Mouse (Mus musculus) spleen, adult 2 months (tissue): ENCODE measurements around the gene Fam173a. TPM values are rescaled to one million over a fixed set of nuclear protein-coding genes. Genes with fewer than 3 reads are reported as not detected.

Experiments used
- DNase-seq, 2 experiments: peaks; one replicate each; pipeline versions ENCODE4 v3.0.0 to v3.0.0-alpha.2; 2012 to 2021; ENCODE audit warnings: low spot score in 2 of 2, low read depth in 1 of 2
- H3K27ac ChIP-seq: fragments of 200-500 bp; 2 replicates; pipeline ENCODE4 v1.5.1; 2012; ENCODE audit warnings: low read length, inconsistent platforms; ENCODE audit not compliant: insufficient read depth
- H3K27me3 ChIP-seq: fragments of 200-500 bp; 2 replicates; pipeline ENCODE4 v1.6.1; 2012; ENCODE audit warnings: mild to moderate bottlenecking, moderate library complexity, low read length, inconsistent platforms; ENCODE audit not compliant: control insufficient read depth, insufficient read depth
- H3K36me3 ChIP-seq: fragments of 200-500 bp; 2 replicates; pipeline ENCODE4 v1.6.1; 2012; ENCODE audit warnings: mild to moderate bottlenecking, low read length, inconsistent platforms; ENCODE audit not compliant: control insufficient read depth, insufficient read depth
- H3K4me1 ChIP-seq: fragments of 200-500 bp; 2 replicates; pipeline ENCODE4 v1.6.1; 2011; ENCODE audit warnings: inconsistent platforms; ENCODE audit not compliant: control insufficient read depth, insufficient read depth, insufficient read length
- H3K4me3 ChIP-seq: fragments of 200-500 bp; 2 replicates; pipeline ENCODE4 v1.5.1; 2011; ENCODE audit warnings: mild to moderate bottlenecking, inconsistent platforms; ENCODE audit not compliant: insufficient read depth, insufficient read length; ENCODE audit errors: extremely low read depth
- CTCF ChIP-seq: fragments of 200-500 bp; IDR thresholded peaks from 2 replicates; pipeline ENCODE4 v1.5.1; 2011; ENCODE audit warnings: mild to moderate bottlenecking, inconsistent platforms; ENCODE audit not compliant: insufficient read depth, insufficient read length, insufficient replicate concordance; ENCODE audit errors: extremely low read depth
- POLR2A ChIP-seq: fragments of 200-500 bp; IDR thresholded peaks from 2 replicates; pipeline ENCODE4 v1.6.1; 2011; ENCODE audit warnings: low read depth, low read length, inconsistent platforms
- WGBS: fragments of 180-500 bp; shearing (Covaris S2); methylation state at CpG from one replicate; pipeline ENCODE4 v1.1.7; 2018; 5-methylcytosine and 5-hydroxymethylcytosine counted together
- polyA plus RNA-seq: library from polyadenylated mRNA; depleted of rRNA; stranded (reverse); fragments of >200 nt; gene quantifications from 2 replicates; pipeline ENCODE4 v1.2.3, GENCODE M21; 2012

Fam173a gene
- polyA plus RNA-seq, 1 experiment, result 96.7 TPM

DNA sequence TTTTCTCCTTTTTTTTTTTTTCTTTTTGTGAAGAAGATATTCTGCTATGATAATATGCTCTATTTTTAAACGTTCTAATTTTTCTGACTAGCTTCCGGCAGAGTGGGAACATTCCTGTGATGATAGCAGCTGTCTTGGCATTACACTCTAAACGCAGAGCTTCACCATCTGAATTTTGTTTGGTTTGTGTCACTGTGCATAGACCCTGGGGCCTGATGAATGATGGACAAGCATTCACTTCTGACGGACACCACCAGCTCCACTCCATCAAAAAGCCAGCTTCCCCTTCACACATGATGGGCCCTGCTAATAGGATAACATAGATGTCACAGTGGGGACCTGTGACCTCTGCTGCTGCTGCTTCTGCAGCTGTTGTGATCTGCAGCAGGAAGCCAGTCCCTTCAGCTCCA, 31.1 kb downstream of the Fam173a start:
- Histone ChIP-seq H3K4me3 (no peak overlapping the region), H3K4me1 (peaks cover 2% of the 10 kb centered on the region; the same call in 1 of the 2 replicates), H3K36me3 (no peaks in the 10 kb centered on the region), H3K27ac (peak overlapping the region; percentile 22), H3K27me3 (no peaks in the 10 kb centered on the region)
- 57% methylated on average over 4 of the region's 4 CpGs for WGBS
- DNase-seq, result no peak
- TF ChIP-seq POLR2A (no peak), CTCF (no peak)

DNA sequence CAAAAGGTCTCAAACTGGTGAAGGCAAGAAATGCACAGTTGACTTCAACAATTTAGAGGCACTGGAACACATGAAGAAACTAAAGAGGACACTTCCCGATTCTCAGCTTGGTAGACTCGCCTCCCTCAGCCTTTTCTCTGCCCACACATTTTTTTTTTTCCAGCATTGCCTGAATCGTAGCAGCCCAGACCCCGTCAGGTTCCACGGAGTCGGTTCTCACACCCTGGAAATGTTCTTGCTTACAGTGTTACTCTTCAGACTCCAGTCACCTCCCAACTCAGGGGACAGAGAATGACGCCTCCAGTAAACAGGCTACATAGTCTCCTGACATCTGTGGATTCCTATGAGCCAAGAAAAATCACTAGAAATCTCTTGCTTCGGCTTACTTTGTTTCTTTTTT, 32.6 kb downstream of the Fam173a start:
- TF ChIP-seq CTCF (no peak), POLR2A (no peak)
- no peaks in the 10 kb centered on the region for H3K36me3 ChIP-seq
- DNase-seq, result no peak
- H3K27ac ChIP-seq, result no peak overlapping the region
- H3K27me3 ChIP-seq, result no peaks in the 10 kb centered on the region
- no peak overlapping the region for H3K4me3 ChIP-seq
- WGBS, result 74% methylated on average over 8 of the region's 8 CpGs
- H3K4me1 ChIP-seq, result peaks cover 2% of the 10 kb centered on the region; the same call in 1 of the 2 replicates

DNA sequence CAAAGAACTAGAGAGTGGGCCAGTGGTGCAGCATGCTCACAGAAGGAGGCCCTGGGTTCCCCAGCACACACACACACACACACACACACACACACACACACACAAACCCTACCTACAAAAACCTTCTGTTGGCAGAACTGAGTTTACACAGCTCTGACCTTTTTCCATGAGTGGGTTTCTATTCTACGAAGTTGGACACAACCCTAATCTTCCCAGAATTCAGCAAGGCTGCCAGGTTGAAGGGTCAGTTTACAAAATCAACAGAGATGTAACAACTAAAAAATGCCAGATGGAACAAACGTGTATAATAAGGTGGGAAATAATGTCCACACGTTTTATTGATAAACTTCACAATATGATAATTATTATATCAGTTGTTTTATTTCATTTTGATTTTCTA, 35.0 kb downstream of the Fam173a start:
- H3K4me3 ChIP-seq, result no peak overlapping the region
- 78% methylated on average over 3 of the region's 3 CpGs for WGBS
- no peaks in the 10 kb centered on the region for H3K27me3 ChIP-seq
- TF ChIP-seq CTCF, result no peak
- TF ChIP-seq POLR2A, result no peak
- H3K27ac ChIP-seq, result no peak overlapping the region
- no peak for DNase-seq
- peaks cover 2% of the 10 kb centered on the region; the same call in 1 of the 2 replicates for H3K4me1 ChIP-seq
- H3K36me3 ChIP-seq, result no peaks in the 10 kb centered on the region

- 79% methylated on average over 9 of the region's 9 CpGs for WGBS
- no peak overlapping the region for H3K4me3 ChIP-seq
- no peak for DNase-seq
- H3K4me1 ChIP-seq, result peaks cover 2% of the 10 kb centered on the region; the same call in 1 of the 2 replicates
- H3K27ac ChIP-seq, result no peak overlapping the region
- no peak for TF ChIP-seq CTCF
- TF ChIP-seq POLR2A, result no peak
- H3K27me3 ChIP-seq, result no peaks in the 10 kb centered on the region
- H3K36me3 ChIP-seq, result no peaks in the 10 kb centered on the region
Measured at GRCm38 (mm10) chr17:25756378-25757242, 36.1 kb downstream of the Fam173a start.

DNA sequence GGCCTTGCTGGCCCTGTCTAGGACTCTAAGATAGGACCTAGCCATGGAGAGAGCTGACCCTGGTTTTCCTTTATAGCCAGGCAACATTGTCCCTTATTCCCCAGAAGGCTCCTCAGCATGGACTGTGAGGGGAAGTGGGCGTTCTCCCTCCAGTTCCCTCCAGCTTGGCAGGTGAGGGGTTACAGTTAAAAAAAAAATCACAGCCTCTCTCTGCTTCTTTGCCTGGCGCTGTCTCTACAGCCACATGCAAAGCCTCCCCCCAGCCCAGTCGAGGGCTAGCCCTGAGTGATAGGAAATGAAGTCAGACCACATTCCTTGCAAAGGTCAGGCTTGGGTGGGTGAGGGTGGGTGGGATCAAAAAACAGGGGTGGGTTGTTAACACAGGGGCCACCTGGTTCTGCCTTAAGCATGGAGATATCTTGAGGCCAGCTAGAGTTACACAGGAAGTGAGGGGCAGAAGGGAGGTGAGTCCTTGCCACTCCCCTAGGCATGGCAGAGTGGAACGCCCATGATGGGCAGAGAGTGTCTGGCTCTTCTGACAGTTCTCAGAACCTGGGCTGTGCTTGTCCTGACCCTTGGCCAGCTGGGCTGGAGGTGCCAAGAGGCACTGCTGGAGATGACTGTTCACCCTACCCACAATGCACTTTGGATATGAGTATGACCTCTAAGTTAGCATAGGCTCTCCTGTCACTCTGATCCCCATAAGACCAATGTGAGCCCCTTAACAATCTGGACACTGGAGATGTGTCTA, 36.9 kb downstream of the Fam173a start:
- Histone ChIP-seq H3K36me3 (no peaks in the 10 kb centered on the region), H3K4me1 (no peaks in the 10 kb centered on the region), H3K4me3 (no peak overlapping the region), H3K27ac (no peak overlapping the region), H3K27me3 (no peaks in the 10 kb centered on the region)
- no peak for TF ChIP-seq POLR2A
- no peak for TF ChIP-seq CTCF
- DNase-seq, result no peak
- WGBS, result 36% methylated on average over 4 of the region's 4 CpGs

GRCm38 (mm10) chr17:25755086-25755485, 37.6 kb downstream of the Fam173a start:
- no peak overlapping the region for H3K4me3 ChIP-seq
- H3K4me1 ChIP-seq, result no peaks in the 10 kb centered on the region
- no peak for TF ChIP-seq POLR2A
- TF ChIP-seq CTCF, result no peak
- no peak for DNase-seq
- H3K36me3 ChIP-seq, result no peaks in the 10 kb centered on the region
- H3K27ac ChIP-seq, result no peak overlapping the region
- no peaks in the 10 kb centered on the region for H3K27me3 ChIP-seq
- 86% methylated on average over 4 of the region's 4 CpGs for WGBS

DNA sequence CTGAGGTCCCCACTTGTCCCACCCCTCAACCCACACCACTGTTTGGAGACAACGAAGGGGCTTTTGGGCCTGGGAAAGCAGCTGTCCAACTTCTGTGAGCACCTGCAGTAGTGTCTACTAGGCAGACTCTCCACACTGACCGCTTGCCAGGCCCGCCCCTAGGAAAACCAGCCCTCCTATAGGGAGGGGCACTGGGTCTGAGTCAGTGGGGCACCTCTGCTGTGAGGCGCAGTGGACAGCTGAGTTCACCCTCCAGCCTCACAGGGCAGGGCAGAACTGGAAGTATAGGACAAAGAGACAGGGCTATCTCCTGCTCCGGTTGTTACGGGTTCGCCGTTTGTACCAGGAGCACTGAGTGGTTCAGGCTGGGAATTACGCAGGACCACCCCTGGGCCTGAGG, 38.5 kb downstream of the Fam173a start, which contains the start of gene Msln:
Gene Msln, minus strand, starts transcription at position 138 of the 400 bp plus-strand sequence.
- TF ChIP-seq POLR2A, result no peak
- no peak for TF ChIP-seq CTCF
- H3K4me1 ChIP-seq, result no peaks in the 10 kb centered on the region

More for the DNA sequence above, 38.5 kb downstream of the Fam173a start, which contains the start of gene Msln:
- H3K27me3 ChIP-seq, result no peaks in the 10 kb centered on the region
- no peaks in the 10 kb centered on the region for H3K36me3 ChIP-seq
- WGBS, result 87% methylated on average over 9 of the region's 9 CpGs
- no peak for DNase-seq
- H3K27ac ChIP-seq, result no peak within 1 kb of the TSS
- no peak within 1 kb of the TSS for H3K4me3 ChIP-seq
